Mouse (Mus musculus): ENCODE results near the gene Gm13871.
"Not testable (repeated sequence)": the region's sequence is repeated elsewhere in the genome, so short reads cannot be mapped to it uniquely, and the experiment has no call there.

Gene Gm13871

DNA sequence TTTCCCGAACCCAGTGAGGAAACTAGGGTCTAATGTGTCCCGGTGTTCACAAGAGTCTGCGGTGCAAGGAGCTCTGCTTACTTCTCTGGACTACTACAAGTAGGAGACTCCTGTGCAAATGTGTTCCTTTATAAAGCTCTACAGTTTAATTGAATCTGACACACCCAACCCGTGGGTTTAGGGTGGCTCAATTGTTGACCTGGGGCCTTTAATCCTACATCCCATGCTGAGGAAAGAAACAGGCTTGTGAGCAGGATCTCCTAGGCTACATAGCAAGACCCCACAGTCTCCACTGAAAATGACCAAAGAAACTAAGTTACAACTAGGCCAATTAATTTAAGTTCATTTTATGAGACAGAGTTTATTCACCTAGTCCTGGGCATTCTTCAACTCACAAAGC lies at the start of gene Gm13871:
TSS of gene Gm13871 (minus strand) at position 101 of the 400 bp plus-strand sequence.
- not testable (repeated sequence) for DNase-seq

- no peak for DNase-seq
Measured at GRCm38 (mm10) chr4:73950375-73950896, 44.7 kb upstream of the Gm13871 start, which contains the start of gene 2310002L09Rik. Gene 2310002L09Rik, minus strand, starts transcription at chr4:73950846.

GRCm38 (mm10) chr4:73920660-73921059 lies 14.9 kb upstream of the Gm13871 start, which contains the start of gene Gm11756:
Gene Gm11756, minus strand, starts transcription at chr4:73920760.
- not testable (repeated sequence) for DNase-seq

- not testable (repeated sequence) for DNase-seq
Measured at GRCm38 (mm10) chr4:73891012-73891411, 14.7 kb downstream of the Gm13871 start, which contains the start of gene Gm11757. Gene Gm11757, minus strand, starts transcription at chr4:73891112.

DNA sequence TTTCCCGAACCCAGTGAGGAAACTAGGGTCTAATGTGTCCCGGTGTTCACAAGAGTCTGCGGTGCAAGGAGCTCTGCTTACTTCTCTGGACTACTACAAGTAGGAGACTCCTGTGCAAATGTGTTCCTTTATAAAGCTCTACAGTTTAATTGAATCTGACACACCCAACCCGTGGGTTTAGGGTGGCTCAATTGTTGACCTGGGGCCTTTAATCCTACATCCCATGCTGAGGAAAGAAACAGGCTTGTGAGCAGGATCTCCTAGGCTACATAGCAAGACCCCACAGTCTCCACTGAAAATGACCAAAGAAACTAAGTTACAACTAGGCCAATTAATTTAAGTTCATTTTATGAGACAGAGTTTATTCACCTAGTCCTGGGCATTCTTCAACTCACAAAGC lies 29.6 kb downstream of the Gm13871 start, which contains the start of gene Gm11758:
TSS of gene Gm11758 (minus strand) at position 101 of the 400 bp plus-strand sequence.
- not testable (repeated sequence) for DNase-seq
